Mouse (Mus musculus) lung, adult 2 months (tissue): ENCODE data around the gene Mthfr.

Experiments used
- CTCF ChIP-seq: fragments of 200-500 bp; IDR thresholded peaks from 2 replicates; pipeline ENCODE4 v1.5.1; 2011; ENCODE audit warnings: mild to moderate bottlenecking, low read length, control low read depth; ENCODE audit not compliant: insufficient read depth
- POLR2A ChIP-seq: fragments of 200-500 bp; IDR thresholded peaks from 2 replicates; pipeline ENCODE4 v1.6.1; 2011; ENCODE audit warnings: low read depth, mild to moderate bottlenecking, control low read depth, low read length, borderline replicate concordance; ENCODE audit errors: extremely low read depth

GRCm38 (mm10) chr4:147993571-147994095 is 45.2 kb upstream of the Mthfr start:
- TF ChIP-seq POLR2A (no peak), CTCF (no peak)
